Mouse (Mus musculus) MEL (cell line): ENCODE results near the gene Tbxa2r.

Experiments
- POLR2A ChIP-seq, 2 experiments: IDR thresholded peaks; 2 replicates each; pipeline ENCODE4 v1.6.1; 2011 to 2012; ENCODE audit warnings: low read length in 2 of 2, mild to moderate bottlenecking in 2 of 2, control low read depth in 1 of 2, improper control_type of control experiment in 1 of 2, low read depth in 1 of 2, moderate library complexity in 1 of 2; ENCODE audit not compliant: control insufficient read depth in 1 of 2, insufficient read depth in 1 of 2, poor library complexity in 1 of 2
- POLR2AphosphoS2 ChIP-seq: IDR thresholded peaks from 2 replicates; pipeline ENCODE4 v1.6.1; 2011; ENCODE audit warnings: low read length, improper control_type of control experiment
- TCF12 ChIP-seq: IDR thresholded peaks from 2 replicates; pipeline ENCODE4 v1.6.1; 2014; ENCODE audit warnings: low read depth, mild to moderate bottlenecking, inconsistent platforms, low read length, improper control_type of control experiment, moderate library complexity

GRCm38 (mm10) chr10:81321436-81321835 is 7.1 kb upstream of the Tbxa2r start:
- TF ChIP-seq POLR2AphosphoS2 (no peak), TCF12 (no peak), POLR2A (IDR thresholded peaks at IDR 0.05; ENCODE audit: control insufficient read depth in 1 of 2, insufficient read depth in 1 of 2, low read depth in 1 of 2, low read length in 2 of 2, poor library complexity in 1 of 2) (no peak)
